Mouse (Mus musculus) spleen, adult 2 months (tissue): ENCODE measurements around the gene Ifi206. TPM values are rescaled to one million over a fixed set of nuclear protein-coding genes. Genes with fewer than 3 reads are reported as not detected.

Experiments
- DNase-seq, 2 experiments: peaks; one replicate each; pipeline versions ENCODE4 v3.0.0 to v3.0.0-alpha.2; 2012 to 2021; ENCODE audit warnings: low spot score in 2 of 2, low read depth in 1 of 2
- H3K27ac ChIP-seq: fragments of 200-500 bp; 2 replicates; pipeline ENCODE4 v1.5.1; 2012; ENCODE audit warnings: low read length, inconsistent platforms; ENCODE audit not compliant: insufficient read depth
- H3K27me3 ChIP-seq: fragments of 200-500 bp; 2 replicates; pipeline ENCODE4 v1.6.1; 2012; ENCODE audit warnings: mild to moderate bottlenecking, moderate library complexity, low read length, inconsistent platforms; ENCODE audit not compliant: control insufficient read depth, insufficient read depth
- H3K36me3 ChIP-seq: fragments of 200-500 bp; 2 replicates; pipeline ENCODE4 v1.6.1; 2012; ENCODE audit warnings: mild to moderate bottlenecking, low read length, inconsistent platforms; ENCODE audit not compliant: control insufficient read depth, insufficient read depth
- H3K4me1 ChIP-seq: fragments of 200-500 bp; 2 replicates; pipeline ENCODE4 v1.6.1; 2011; ENCODE audit warnings: inconsistent platforms; ENCODE audit not compliant: control insufficient read depth, insufficient read depth, insufficient read length
- H3K4me3 ChIP-seq: fragments of 200-500 bp; 2 replicates; pipeline ENCODE4 v1.5.1; 2011; ENCODE audit warnings: mild to moderate bottlenecking, inconsistent platforms; ENCODE audit not compliant: insufficient read depth, insufficient read length; ENCODE audit errors: extremely low read depth
- CTCF ChIP-seq: fragments of 200-500 bp; IDR thresholded peaks from 2 replicates; pipeline ENCODE4 v1.5.1; 2011; ENCODE audit warnings: mild to moderate bottlenecking, inconsistent platforms; ENCODE audit not compliant: insufficient read depth, insufficient read length, insufficient replicate concordance; ENCODE audit errors: extremely low read depth
- POLR2A ChIP-seq: fragments of 200-500 bp; IDR thresholded peaks from 2 replicates; pipeline ENCODE4 v1.6.1; 2011; ENCODE audit warnings: low read depth, low read length, inconsistent platforms
- WGBS: fragments of 180-500 bp; shearing (Covaris S2); methylation state at CpG from one replicate; pipeline ENCODE4 v1.1.7; 2018; 5-methylcytosine and 5-hydroxymethylcytosine counted together
- polyA plus RNA-seq: library from polyadenylated mRNA; depleted of rRNA; stranded (reverse); fragments of >200 nt; gene quantifications from 2 replicates; pipeline ENCODE4 v1.2.3, GENCODE M21; 2012; rRNA removed

Ifi206 gene
- polyA plus RNA-seq, 1 experiment, result 26.7 TPM

DNA sequence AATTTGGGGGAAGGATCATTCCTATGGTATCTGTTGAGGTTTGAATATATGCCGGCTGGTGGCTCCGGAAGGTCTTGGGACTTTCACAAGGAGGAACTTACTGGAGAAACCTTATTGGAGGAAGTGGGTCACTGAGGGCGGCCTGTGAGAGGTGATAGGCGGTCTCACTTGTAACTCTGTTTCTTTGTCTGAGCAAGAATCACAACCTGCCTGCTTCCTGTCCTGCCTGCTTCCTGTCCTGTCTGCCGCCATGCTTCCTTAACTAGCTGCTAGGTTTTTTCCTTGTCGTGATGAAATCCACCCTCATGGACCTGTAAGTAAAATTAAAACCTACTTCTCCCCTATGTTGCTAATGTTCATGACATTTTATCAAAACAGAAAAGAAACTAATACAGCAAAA is 70.5 kb downstream of the Ifi206 start:
- Histone ChIP-seq H3K4me1 (no peaks in the 10 kb centered on the region; the same call in 1 of the 2 replicates), H3K27ac (no peak overlapping the region), H3K27me3 (no peaks in the 10 kb centered on the region), H3K36me3 (no peaks in the 10 kb centered on the region), H3K4me3 (peak overlapping the region; percentile 41)
- 19% methylated on average over 6 of the region's 6 CpGs for WGBS
- peak; percentile 68 to 75 for DNase-seq
- no peak for TF ChIP-seq POLR2A
- TF ChIP-seq CTCF, result no peak

DNA sequence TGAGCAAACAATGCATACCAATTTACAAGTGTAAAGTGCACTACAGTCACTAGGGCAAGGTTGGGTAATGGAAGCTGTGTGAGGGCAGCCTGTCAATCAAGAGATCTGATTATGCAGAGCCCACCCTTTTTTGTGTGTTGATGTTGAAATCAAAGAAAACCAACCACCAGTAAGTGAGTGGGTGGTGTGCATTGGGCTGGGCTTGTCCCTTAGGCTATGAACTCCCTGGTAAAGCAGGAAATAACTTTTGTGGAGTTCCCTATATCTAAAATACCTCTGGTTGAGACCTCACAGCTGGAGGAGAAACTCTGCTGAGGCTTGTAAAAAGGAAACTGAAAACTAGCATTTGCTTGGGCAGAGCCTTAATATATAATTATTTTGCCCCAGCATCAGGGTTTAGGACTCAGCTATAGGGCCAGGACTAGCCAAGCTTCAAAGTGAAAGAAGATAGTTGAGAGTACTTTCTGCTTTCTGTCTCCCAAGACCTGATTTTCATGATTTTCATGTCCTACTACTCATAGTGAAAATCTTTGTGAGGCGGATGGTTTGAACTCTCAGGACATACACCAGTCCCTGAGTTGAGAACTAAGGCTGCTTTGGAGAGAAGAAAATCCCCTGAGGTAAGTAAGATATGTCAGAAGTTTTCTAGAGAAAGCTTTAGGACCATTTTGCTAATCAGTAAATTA is 71.8 kb downstream of the Ifi206 start:
- H3K4me3 ChIP-seq, result no peak overlapping the region
- H3K27me3 ChIP-seq, result no peaks in the 10 kb centered on the region
- H3K27ac ChIP-seq, result peak overlapping the region; percentile 45; the same call in 1 of the 2 replicates
- H3K36me3 ChIP-seq, result no peaks in the 10 kb centered on the region
- no peak for DNase-seq
- H3K4me1 ChIP-seq, result no peaks in the 10 kb centered on the region; the same call in 1 of the 2 replicates
- WGBS, result 71% methylated on average over 1 of the region's 1 CpGs
- no peak for TF ChIP-seq POLR2A
- TF ChIP-seq CTCF, result no peak

DNA sequence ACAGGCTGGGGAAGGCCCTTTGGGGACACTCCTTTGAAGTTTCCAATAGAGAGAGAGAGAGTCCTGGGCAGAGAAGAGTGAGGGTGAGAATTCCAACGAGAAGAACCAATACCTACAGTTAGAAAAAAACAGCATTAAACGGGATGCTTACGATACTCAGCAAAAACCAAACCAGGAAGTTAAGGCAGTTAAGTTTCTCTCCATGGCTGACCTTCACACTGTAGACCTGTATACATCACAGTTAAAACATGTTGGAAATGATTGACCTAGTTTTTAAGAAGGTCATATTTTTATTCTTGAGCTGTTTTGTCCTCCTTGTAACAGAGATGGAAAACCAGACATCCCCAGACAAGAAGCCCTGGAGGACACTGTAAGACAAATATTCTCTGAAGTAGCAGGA is 72.3 kb downstream of the Ifi206 start:
- H3K36me3 ChIP-seq, result no peaks in the 10 kb centered on the region
- no peaks in the 10 kb centered on the region for H3K27me3 ChIP-seq
- TF ChIP-seq CTCF, result no peak
- no peak for TF ChIP-seq POLR2A
- no peak for DNase-seq
- no peaks in the 10 kb centered on the region; the same call in 1 of the 2 replicates for H3K4me1 ChIP-seq
- no peak overlapping the region for H3K27ac ChIP-seq
- no peak overlapping the region for H3K4me3 ChIP-seq
- WGBS, result 83% methylated on average over 3 of the region's 3 CpGs

Other genes starting within 250 kb of the Ifi206 start
- gene Olfr418, start 225.0 kb downstream of the Ifi206 start, polyA plus RNA-seq, result not detected in 2 replicates
- not detected in 2 replicates for gene Mptx2, start 213.3 kb downstream of the Ifi206 start, polyA plus RNA-seq
- gene Ackr1, start 157.3 kb downstream of the Ifi206 start, polyA plus RNA-seq, result 13.0 and 13.2 TPM in 2 replicates
- 10.0 and 10.4 TPM in 2 replicates for gene Aim2, start 140.2 kb downstream of the Ifi206 start, polyA plus RNA-seq
- gene Cadm3, start 123.3 kb downstream of the Ifi206 start, polyA plus RNA-seq, result 5.1 and 9.6 TPM in 2 replicates
- gene Ifi214, start 44.9 kb upstream of the Ifi206 start, polyA plus RNA-seq, result 1.0 and 2.1 TPM in 2 replicates
- 9.0 and 18.9 TPM in 2 replicates for gene Ifi213, start 108.2 kb upstream of the Ifi206 start, polyA plus RNA-seq
- gene Ifi209, start 139.9 kb upstream of the Ifi206 start, polyA plus RNA-seq, result 4.2 and 7.8 TPM in 2 replicates
- 11.4 and 12.9 TPM in 2 replicates for gene Ifi208, start 182.6 kb upstream of the Ifi206 start, polyA plus RNA-seq